Mouse (Mus musculus) brain, adult 10 weeks (tissue): Measurements from ENCODE around the gene Mgll. TPM values are rescaled to one million over a fixed set of nuclear protein-coding genes. Genes with fewer than 3 reads are reported as not detected.

Experiments
- polyA plus RNA-seq: library from polyadenylated mRNA; stranded (reverse); fragments of 350-450 nt; fragmentation: Illumina TruSeq; extraction: RNeasy Lipid Tissue Mini Kit (QIAGEN cat#74804); gene quantifications from one replicate; pipeline ENCODE4 v1.2.3, GENCODE M21; 2015; ENCODE audit warnings: low read depth, low replicate concordance

Mgll gene
- 137 TPM for polyA plus RNA-seq

DNA sequence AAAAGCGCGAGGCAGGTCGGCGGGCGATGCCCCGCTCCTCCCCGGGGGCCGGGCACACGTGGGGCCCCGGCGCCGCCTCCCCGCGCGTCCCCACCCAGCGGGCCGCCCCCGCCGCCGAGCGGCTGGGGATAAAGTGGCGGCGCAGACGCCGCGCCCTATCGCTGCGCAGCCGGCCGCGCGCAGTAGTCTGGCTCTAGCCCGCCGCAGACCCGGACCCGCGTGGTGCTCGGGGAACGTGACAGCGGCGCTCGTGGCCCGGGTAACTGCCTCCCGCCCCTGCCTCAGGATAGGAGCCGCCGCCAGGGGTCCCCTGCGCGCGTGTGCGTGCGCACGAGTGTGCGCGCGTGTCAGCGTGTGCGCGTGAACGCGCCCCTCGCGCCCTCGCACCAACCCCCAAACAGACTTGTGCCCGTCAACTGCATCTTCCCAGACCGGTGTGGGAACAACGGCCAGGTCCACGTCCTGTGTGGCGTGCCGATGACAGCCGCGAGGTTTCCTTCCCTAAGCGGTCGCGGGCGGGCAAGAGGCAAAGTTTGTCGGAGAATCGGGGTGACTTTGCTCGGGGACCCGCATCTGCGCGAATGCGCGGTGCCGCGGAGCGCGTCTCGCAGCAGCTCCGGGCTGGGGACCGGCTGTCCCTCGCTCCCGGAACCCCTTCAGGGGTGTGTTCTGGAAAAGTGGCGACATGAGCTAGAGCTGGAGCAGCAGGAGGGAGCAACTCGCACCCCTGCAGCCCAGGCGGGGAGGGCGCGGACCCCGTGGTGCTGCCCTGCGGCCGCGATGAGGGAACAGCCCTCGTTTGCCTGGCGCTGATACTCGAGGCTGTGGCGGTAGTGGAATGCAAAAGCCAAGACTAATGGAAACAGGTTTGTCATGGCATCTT is at the start of gene Mgll:
Gene Mgll, plus strand, starts transcription at position 100 of the 883 bp plus-strand sequence.

DNA sequence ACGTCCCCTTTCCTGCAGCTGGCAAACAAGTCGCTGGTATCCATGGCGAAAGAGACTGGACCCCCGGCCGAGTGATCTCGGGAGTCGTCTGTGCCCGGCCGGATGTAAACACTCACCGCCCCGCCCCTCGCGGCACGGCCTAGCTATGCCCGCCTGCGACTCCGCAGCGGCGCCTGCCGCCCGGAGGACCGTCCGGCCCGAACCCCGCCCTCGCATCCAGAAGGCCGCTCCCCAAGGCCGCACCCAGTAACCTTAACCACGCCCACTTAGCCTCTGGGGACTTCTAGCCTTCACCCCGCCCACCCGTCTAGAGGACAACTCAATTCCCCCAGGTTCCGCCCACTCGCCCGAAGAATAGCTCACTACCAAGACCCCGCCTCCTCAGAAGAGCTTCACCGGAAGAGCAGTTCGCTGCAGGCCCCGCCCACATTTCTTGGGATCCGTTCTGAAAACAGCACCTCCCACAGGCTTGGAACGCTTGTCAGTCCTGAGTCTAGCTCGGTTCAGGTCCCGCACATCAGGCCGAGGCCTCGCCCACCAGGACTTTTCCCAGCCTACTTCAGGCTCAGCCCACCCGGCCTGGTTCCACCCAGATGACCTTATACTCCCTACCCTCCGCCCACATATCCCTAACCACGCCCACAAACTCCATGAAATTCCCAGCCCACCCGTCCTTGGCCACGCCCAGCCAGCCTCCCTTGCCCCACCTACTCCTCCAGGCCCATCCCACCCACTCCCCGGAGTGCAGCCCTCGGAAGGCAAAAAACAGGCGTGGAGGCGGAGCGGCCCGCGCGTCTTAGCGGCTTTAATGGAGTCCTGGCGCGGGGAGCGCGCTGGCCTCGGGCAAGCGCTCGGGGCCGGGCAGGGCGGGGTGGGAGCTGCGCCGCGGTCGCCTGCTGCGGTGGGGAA is 117.8 kb downstream of the Mgll start, which contains the start of gene Abtb1:
Gene Abtb1, minus strand, starts transcription at position 204 of the 909 bp plus-strand sequence.

GRCm38 (mm10) chr6:88874868-88875508 is 150.8 kb downstream of the Mgll start, which contains the start of gene Podxl2:
Gene Podxl2, minus strand, starts transcription at chr6:88875044.

Other genes with a start within 250 kb of the Mgll start
- gene Sec61a1, start 205.5 kb upstream of the Mgll start, polyA plus RNA-seq: 53.6 TPM
- 0.73 TPM for gene Kbtbd12, start 86.5 kb upstream of the Mgll start, polyA plus RNA-seq
- gene Abtb1, start 117.6 kb downstream of the Mgll start, polyA plus RNA-seq: 41.9 TPM
- gene Podxl2, start 150.6 kb downstream of the Mgll start, polyA plus RNA-seq: 167 TPM
- gene Mcm2, start 174.4 kb downstream of the Mgll start, polyA plus RNA-seq: 3.3 TPM
- 44.5 TPM for gene Tpra1, start 177.8 kb downstream of the Mgll start, polyA plus RNA-seq